Mouse (Mus musculus): ENCODE data around the gene Sorl1.

- no peak for TF ChIP-seq CTCF (IDR thresholded peaks at IDR 0.05; ENCODE audit: borderline replicate concordance, insufficient read depth, low read length)
- TF ChIP-seq POLR2A (IDR thresholded peaks at IDR 0.05; ENCODE audit: low read depth, low read length), result no peak
Measured at GRCm38 (mm10) chr9:42077112-42077845, 46.8 kb downstream of the Sorl1 start.
